Mouse (Mus musculus) ovary, postnatal 14 days (tissue): ENCODE results near the gene Ube2e3.

ENCODE experiments used
- DNase-seq: peaks from one replicate; pipeline ENCODE4 v3.0.0; 2022; ENCODE audit warnings: low spot score

The Ube2e3 gene

GRCm38 (mm10) chr2:78882743-78883433, 15.0 kb downstream of the Ube2e3 start:
- DNase-seq = no peak

DNA sequence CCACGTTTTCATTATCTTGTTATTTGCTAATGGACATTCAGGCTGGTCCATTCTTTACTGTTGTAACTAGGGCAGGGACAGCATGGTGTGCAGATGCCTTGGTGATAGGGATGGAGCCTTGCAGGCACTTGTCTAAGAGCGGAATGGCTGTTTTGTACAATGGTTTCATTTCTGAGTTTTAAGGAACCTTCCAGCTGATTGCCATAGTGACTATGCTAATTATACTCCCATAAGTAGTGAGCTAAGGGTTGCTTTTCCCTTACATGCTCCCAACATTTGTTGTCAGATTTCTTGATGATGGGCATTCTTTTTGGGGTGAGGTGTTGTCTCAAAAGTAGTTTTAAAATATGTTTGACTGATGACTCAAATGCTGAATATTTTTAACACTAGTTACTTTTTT, 18.5 kb downstream of the Ube2e3 start:
- no peak for DNase-seq

GRCm38 (mm10) chr2:78888190-78888589, 20.3 kb downstream of the Ube2e3 start:
- no peak for DNase-seq

DNA sequence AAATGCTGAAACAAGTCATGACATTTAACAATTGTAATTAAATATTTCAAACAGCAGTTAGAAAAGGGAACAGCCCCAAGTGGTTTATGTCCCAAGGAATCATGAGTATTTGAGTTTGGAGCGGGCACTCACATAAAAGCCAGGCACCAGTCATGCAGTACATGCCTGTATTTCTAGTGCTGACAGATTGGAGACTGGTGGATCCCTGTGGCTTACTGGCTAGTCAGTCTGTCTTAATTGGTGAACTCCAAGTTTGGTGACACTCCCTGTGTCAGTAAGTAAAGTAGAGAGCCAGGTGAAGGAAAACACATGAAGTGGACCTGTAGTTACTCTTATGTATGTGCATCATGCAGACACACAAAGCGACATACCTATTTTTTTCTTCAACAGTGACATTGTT, 27.3 kb downstream of the Ube2e3 start:
- no peak for DNase-seq

DNA sequence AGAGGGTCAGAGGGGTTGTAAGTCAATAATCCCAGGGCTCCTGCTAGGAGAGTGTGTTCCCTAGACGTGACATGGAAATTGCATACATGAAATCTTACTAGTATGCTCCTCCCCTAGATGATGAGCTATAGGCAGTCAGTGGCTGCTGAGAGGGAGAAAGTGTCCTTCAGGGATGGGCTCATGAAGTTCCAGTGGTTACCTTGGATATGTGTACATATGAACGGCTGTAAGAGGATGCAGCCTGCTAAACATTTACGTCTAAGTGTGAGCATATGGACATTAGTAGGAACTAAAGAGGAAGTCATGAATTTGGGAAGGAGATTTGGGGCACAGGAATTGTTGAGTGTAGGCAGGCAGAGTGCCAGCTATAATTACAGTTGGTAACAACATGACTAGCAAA, 38.0 kb downstream of the Ube2e3 start:
- DNase-seq = no peak

GRCm38 (mm10) chr2:78911516-78911915, 43.6 kb downstream of the Ube2e3 start:
- DNase-seq = no peak

GRCm38 (mm10) chr2:78914861-78915260, 46.9 kb downstream of the Ube2e3 start:
- DNase-seq = no peak

GRCm38 (mm10) chr2:78922980-78923674, 55.2 kb downstream of the Ube2e3 start:
- no peak for DNase-seq

- no peak for DNase-seq
Observed at GRCm38 (mm10) chr2:78925807-78926206, 57.9 kb downstream of the Ube2e3 start.

GRCm38 (mm10) chr2:78927625-78928024, 59.7 kb downstream of the Ube2e3 start:
- DNase-seq = no peak

- no peak for DNase-seq
Observed at GRCm38 (mm10) chr2:78928080-78928479, 60.2 kb downstream of the Ube2e3 start.

- no peak for DNase-seq
Observed at GRCm38 (mm10) chr2:78931358-78931757, 63.4 kb downstream of the Ube2e3 start.

GRCm38 (mm10) chr2:78959451-78959850, 91.5 kb downstream of the Ube2e3 start:
- peak; percentile 2 for DNase-seq

- DNase-seq = no peak
Observed at GRCm38 (mm10) chr2:78960288-78960687, 92.4 kb downstream of the Ube2e3 start.

DNA sequence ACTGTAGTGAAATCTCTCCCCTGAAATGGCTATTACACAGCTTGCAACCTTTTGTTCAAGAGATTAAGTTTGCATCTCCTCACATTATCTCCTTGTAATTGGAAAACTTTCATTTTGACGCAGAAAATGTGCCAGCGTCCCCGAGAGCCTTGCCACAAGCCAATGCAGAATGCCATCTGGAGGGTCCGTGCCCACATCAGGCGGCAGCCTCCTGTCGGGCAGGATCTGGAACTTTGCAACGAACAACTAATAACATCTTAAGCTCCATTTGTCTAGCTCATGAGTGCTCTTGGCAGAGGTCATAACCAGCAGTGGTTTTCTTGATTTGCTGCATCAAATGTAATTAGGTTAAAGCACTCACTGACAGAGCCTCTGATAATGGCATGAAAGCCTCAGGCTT, 93.1 kb downstream of the Ube2e3 start:
- no peak for DNase-seq

DNA sequence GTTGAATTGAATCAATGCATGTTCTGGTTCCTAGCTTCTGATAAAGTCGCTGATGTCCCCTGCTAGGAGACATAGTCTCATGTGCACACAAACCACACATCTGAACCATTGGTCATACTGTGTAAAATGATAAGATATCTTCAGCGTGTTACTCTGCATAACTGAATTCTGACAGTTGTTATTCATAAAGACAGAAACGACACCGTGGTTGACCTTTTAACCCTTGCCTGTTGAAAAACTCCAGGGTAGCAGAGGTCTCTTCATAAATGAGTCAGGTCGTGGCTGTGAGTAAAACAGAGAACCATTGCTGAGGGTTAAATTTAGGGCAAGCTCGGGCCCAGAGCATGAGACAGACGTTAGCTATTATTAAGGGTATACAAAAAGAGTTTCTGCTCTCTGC, 93.7 kb downstream of the Ube2e3 start:
- DNase-seq = no peak

GRCm38 (mm10) chr2:78964995-78965394, 97.1 kb downstream of the Ube2e3 start:
- DNase-seq = no peak

DNA sequence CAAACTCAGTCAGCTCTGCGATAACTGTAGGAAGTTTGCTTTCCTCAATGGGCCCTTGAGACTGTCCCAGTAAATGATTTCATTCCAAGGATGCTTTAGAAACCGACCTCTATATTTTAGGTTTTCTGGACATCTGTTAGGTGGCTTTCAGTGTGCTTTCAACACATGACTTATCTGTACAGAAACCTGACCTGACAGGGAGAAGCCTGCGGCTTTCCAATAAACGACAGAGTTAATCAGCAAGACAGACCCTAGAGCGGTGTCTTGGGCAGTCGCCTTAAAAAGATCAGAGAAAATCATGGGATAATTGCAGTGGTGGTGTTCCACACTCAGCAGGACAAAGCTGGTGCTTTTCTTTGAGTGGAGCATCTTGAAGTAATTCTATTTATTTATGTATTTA, 97.5 kb downstream of the Ube2e3 start:
- no peak for DNase-seq

- DNase-seq = no peak
Observed at GRCm38 (mm10) chr2:78970088-78970487, 102.2 kb downstream of the Ube2e3 start.
